Mouse (Mus musculus): ENCODE data around the gene Plpp3. TPM values are rescaled to one million over a fixed set of nuclear protein-coding genes. Genes with fewer than 3 reads are reported as not detected.

The Plpp3 gene
- total and polyA plus RNA-seq, 3 experiments, result not detected

DNA sequence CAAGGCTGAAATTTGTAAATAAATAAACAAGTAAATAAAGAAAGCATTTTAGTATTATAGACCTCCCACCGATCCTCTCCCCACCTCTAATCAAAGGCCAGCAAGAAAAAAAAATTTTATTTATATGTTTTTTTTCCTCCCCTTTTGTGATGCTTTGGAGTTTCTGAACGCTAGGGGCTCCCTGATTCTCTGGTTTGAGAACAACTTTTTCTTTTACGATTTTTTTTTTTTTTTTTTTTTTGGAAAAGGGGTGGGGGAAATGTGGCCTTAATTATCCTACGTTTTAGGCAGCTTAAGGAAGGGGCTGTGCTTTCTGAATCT lies 232 bp upstream of the Plpp3 start:
- Histone ChIP-seq H3K4me3 (ENCODE audit: control insufficient read depth in 1 of 2, insufficient read depth in 1 of 2, low read depth in 2 of 2, low read length in 2 of 2) (no peak overlapping the region), H3K79me2 (ENCODE audit: control insufficient read depth, insufficient read depth, low read length, poor library complexity) (no peaks in the 10 kb centered on the region), H3K9ac (ENCODE audit: control insufficient read depth, low read depth, low read length, poor library complexity, severe bottlenecking) (no peak overlapping the region), H3K36me3 (ENCODE audit: control insufficient read depth in 1 of 2, insufficient read depth in 2 of 2, low read length in 2 of 2) (no peaks in the 10 kb centered on the region), H3K27ac (ENCODE audit: control insufficient read depth, low read depth, low read length) (no peak overlapping the region), H3K27me3 (ENCODE audit: control insufficient read depth in 1 of 2, insufficient read depth in 2 of 2, low read length in 2 of 2) (no peaks in the 10 kb centered on the region), H3K4me1 (ENCODE audit: control insufficient read depth in 1 of 2, insufficient read depth in 2 of 2, low read length in 2 of 2) (no peaks in the 10 kb centered on the region), H3K9me3 (replicated peaks; ENCODE audit: insufficient read depth, low read length) (no peaks in the 10 kb centered on the region)
- no peak for DNase-seq (ENCODE audit: low read depth, low spot score)
- TF ChIP-seq EP300 (IDR thresholded peaks at IDR 0.05; ENCODE audit: low read depth in 1 of 2, low read length in 2 of 2) (no peak), ZNF384 (IDR thresholded peaks at IDR 0.05; ENCODE audit: low read depth, low read length) (no peak), MYC (IDR thresholded peaks at IDR 0.05; ENCODE audit: low read depth, low read length) (no peak), POLR2AphosphoS5 (IDR thresholded peaks at IDR 0.05; ENCODE audit: borderline replicate concordance, low read depth, low read length) (no peak), KAT2A (conservative IDR thresholded peaks at IDR 0.05; ENCODE audit: low read depth, low read length) (no peak), NELFE (IDR thresholded peaks at IDR 0.05; ENCODE audit: low read depth, low read length) (no peak), CTCF (IDR thresholded peaks at IDR 0.05 in 2 of 3, conservative IDR thresholded peaks at IDR 0.05 in 1 of 3; ENCODE audit: control insufficient read depth in 1 of 3, insufficient read depth in 1 of 3, low read depth in 2 of 3, low read length in 3 of 3, poor library complexity in 1 of 3, severe bottlenecking in 1 of 3) (no peak), ELF1 (IDR thresholded peaks at IDR 0.05; ENCODE audit: low read depth, low read length) (no peak), SMC3 (IDR thresholded peaks at IDR 0.05; ENCODE audit: low read depth, low read length) (no peak), USF2 (IDR thresholded peaks at IDR 0.05; ENCODE audit: borderline replicate concordance in 1 of 2, insufficient read depth in 1 of 2, low read depth in 1 of 2, low read length in 2 of 2) (no peak), MXI1 (IDR thresholded peaks at IDR 0.05; ENCODE audit: low read depth, low read length) (no peak), NRF1 (IDR thresholded peaks at IDR 0.05; ENCODE audit: insufficient read depth, low read depth, low read length, poor library complexity, severe bottlenecking) (no peak), POLR2A (IDR thresholded peaks at IDR 0.05; ENCODE audit: control insufficient read depth in 1 of 2, insufficient read depth in 1 of 2, low read depth in 1 of 2, low read length in 2 of 2, poor library complexity in 1 of 2) (no peak), CHD2 (IDR thresholded peaks at IDR 0.05; ENCODE audit: low read length) (no peak), E2F4 (IDR thresholded peaks at IDR 0.05; ENCODE audit: borderline replicate concordance, low read depth, low read length) (no peak)

- TF ChIP-seq KAT2A (conservative IDR thresholded peaks at IDR 0.05; ENCODE audit: low read depth, low read length) (no peak), USF2 (IDR thresholded peaks at IDR 0.05; ENCODE audit: borderline replicate concordance in 1 of 2, insufficient read depth in 1 of 2, low read depth in 1 of 2, low read length in 2 of 2) (no peak), TCF12 (IDR thresholded peaks at IDR 0.05; ENCODE audit: low read depth, low read length) (no peak), GATA1 (IDR thresholded peaks at IDR 0.05; ENCODE audit: low read depth, low read length) (no peak), NRF1 (IDR thresholded peaks at IDR 0.05; ENCODE audit: insufficient read depth, low read depth, low read length, poor library complexity, severe bottlenecking) (no peak), ZC3H11A (IDR thresholded peaks at IDR 0.05; ENCODE audit: low read depth, low read length) (no peak), ETS1 (IDR thresholded peaks at IDR 0.05; ENCODE audit: low read depth, low read length) (no peak), HCFC1 (IDR thresholded peaks at IDR 0.05; ENCODE audit: low read depth, low read length) (no peak), TBP (IDR thresholded peaks at IDR 0.05; ENCODE audit: low read depth, low read length) (no peak)
- Histone ChIP-seq H3K9me3 (replicated peaks; ENCODE audit: insufficient read depth, low read length) (no peaks in the 10 kb centered on the region), H3K27ac (ENCODE audit: control insufficient read depth, low read depth, low read length) (no peak overlapping the region), H3K36me3 (ENCODE audit: control insufficient read depth in 1 of 2, insufficient read depth in 2 of 2, low read length in 2 of 2) (no peaks in the 10 kb centered on the region), H3K27me3 (ENCODE audit: control insufficient read depth in 1 of 2, insufficient read depth in 2 of 2, low read length in 2 of 2) (no peaks in the 10 kb centered on the region), H3K4me1 (ENCODE audit: control insufficient read depth in 1 of 2, insufficient read depth in 2 of 2, low read length in 2 of 2) (no peaks in the 10 kb centered on the region), H3K4me3 (ENCODE audit: control insufficient read depth in 1 of 2, insufficient read depth in 1 of 2, low read depth in 2 of 2, low read length in 2 of 2) (no peak overlapping the region), H3K79me2 (ENCODE audit: control insufficient read depth, insufficient read depth, low read length, poor library complexity) (no peaks in the 10 kb centered on the region), H3K9ac (ENCODE audit: control insufficient read depth, low read depth, low read length, poor library complexity, severe bottlenecking) (no peak overlapping the region)
- DNase-seq (ENCODE audit: low read depth, low spot score), result no peak
Observed at GRCm38 (mm10) chr4:105158169-105158555, 1.0 kb downstream of the Plpp3 start.
